Mouse (Mus musculus) G1E (cell line): Measurements from ENCODE around the gene Cd248.

Experiments used
- CTCF ChIP-seq: IDR thresholded peaks from 2 replicates; pipeline ENCODE4 v1.5.1; 2012; ENCODE audit warnings: low read depth, low read length, inconsistent platforms, mixed read lengths
- TAL1 ChIP-seq: conservative IDR thresholded peaks from 2 replicates; pipeline ENCODE4 v1.6.1; 2012; ENCODE audit warnings: low read depth, low read length, inconsistent platforms, mixed read lengths

DNA sequence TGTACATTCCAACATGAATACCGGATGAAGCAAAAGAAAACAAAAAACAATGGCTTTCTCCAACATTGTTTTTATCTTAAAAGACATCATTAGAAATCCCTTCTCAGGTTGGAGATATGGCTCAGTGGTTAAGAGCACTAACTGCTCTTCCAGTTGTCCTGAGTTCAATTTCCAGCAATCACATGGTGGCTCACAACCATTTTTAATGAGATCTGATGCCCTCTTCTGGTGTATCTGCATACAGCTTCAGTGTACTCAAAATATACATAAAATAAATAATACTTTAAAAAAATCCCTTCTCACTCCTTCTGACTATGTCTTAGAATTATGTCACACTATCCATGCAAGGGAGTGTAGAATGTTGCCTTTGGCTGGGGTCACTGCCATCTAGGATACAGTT, 11.4 kb downstream of the Cd248 start:
- no peak for TF ChIP-seq TAL1
- TF ChIP-seq CTCF = no peak
